8 mouse cellular contexts compared by ENCODE assay signal in the genomic region with DNA sequence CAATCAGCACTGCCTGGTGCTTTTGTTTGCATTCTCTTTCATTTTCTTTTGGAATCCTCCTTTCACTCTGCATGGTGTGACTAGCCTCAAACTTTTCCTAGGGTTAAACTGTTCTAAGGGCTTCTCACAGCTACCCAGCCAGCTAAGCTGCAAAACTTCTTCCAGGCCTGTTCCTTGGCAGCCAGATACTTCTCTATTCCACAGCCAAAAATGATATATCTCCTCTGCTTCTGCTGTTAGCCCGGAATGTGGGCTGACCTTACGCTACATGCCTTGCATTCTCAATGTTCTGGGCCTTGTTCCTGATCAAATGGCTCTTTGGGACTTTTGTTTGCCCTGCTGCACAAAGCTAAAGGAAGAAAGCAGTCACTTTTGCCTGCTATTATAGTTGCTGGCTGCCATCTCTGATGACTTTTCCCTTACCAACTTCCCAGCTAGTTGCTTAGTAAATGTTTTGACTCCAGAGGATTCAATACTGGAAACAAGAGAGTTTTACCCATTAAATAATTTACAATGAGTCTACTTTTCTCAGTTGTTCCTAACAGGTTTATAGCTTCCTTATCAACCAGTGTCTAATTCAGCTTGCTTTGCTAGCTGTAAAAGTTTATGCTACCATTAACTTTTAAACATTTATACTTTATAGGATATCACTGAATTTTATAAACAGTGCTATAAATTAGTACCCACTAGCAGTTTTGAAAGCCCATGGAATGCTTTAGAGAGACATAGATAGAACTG.
DNase-seq lines count a peak whose midpoint lies in the region; ATAC-seq and TF ChIP-seq lines count a peak whose summit lies in the region.

No protein-coding gene starts in this region.

- peaks cover 9% of the 10 kb centered on the region for H3K4me1 ChIP-seq in hindbrain, embryonic 12.5 days
- peaks cover 13% of the 10 kb centered on the region for H3K4me1 ChIP-seq in limb, embryonic 15.5 days

- no peaks in the 10 kb centered on the region for H3K36me3 ChIP-seq in hindbrain, embryonic 12.5 days
- H3K36me3 ChIP-seq in limb, embryonic 15.5 days, result no peaks in the 10 kb centered on the region

- no peak overlapping the region; the same call in 1 of the 2 replicates for H3K27ac ChIP-seq in hindbrain, embryonic 12.5 days
- H3K27ac ChIP-seq in limb, embryonic 15.5 days, result peak overlapping the region; percentile 63
- H3K27ac ChIP-seq in layer of hippocampus, adult 2 months, result no peak overlapping the region

- H3K4me3 ChIP-seq in hindbrain, embryonic 12.5 days, result no peak overlapping the region
- no peak overlapping the region for H3K4me3 ChIP-seq in limb, embryonic 15.5 days
- no peak overlapping the region for H3K4me3 ChIP-seq in layer of hippocampus, adult 2 months

- ATAC-seq in hindbrain, embryonic 12.5 days (ENCODE audit: low FRiP score), result peak; percentile 78
- ATAC-seq in limb, embryonic 15.5 days (ENCODE audit: insufficient number of reproducible peaks, low FRiP score, low TSS enrichment, low read depth), result peak; percentile 48; the same call in 1 of the 2 replicates

- WGBS in hindbrain, embryonic 12.5 days, result 16% methylated on average over 2 of the region's 2 CpGs
- 16% methylated on average over 2 of the region's 2 CpGs for WGBS in limb, embryonic 15.5 days

- no peak overlapping the region for H3K4me2 ChIP-seq in hindbrain, embryonic 12.5 days (replicated peaks)
- H3K4me2 ChIP-seq in limb, embryonic 15.5 days, result no peak overlapping the region

- no peaks in the 10 kb centered on the region for H3K9me3 ChIP-seq in hindbrain, embryonic 12.5 days (replicated peaks)
- H3K9me3 ChIP-seq in limb, embryonic 15.5 days, result no peaks in the 10 kb centered on the region

- H3K9ac ChIP-seq in hindbrain, embryonic 12.5 days, result no peak overlapping the region
- no peak overlapping the region for H3K9ac ChIP-seq in limb, embryonic 15.5 days

- no peak for TF ChIP-seq CTCF in layer of hippocampus, adult 2 months (conservative IDR thresholded peaks at IDR 0.05)

- peak; percentile 8 for DNase-seq in ovary, adult 18-20 months (ENCODE audit: low spot score)
- no peak for DNase-seq in ovary, postnatal 14 days (ENCODE audit: low spot score)
- DNase-seq in gastrocnemius, adult 18-20 months (ENCODE audit: low spot score), result peak; percentile 8
- no peak for DNase-seq in layer of hippocampus, adult 2 months (ENCODE audit: low spot score in 2 of 2)
- no peak for DNase-seq in layer of hippocampus, postnatal 36 days
- DNase-seq in left cerebral cortex, adult 8-10 months (ENCODE audit: low spot score in 2 of 2), result no peak

- no peaks in the 10 kb centered on the region for H3K27me3 ChIP-seq in hindbrain, embryonic 12.5 days
- no peaks in the 10 kb centered on the region for H3K27me3 ChIP-seq in limb, embryonic 15.5 days

Comparison
In these comparisons a context has a peak if more than half of its experiments do, and no peak if none do; other contexts are left out.
1. DNase-seq: peak in ovary, adult 18-20 months (single experiment) and gastrocnemius, adult 18-20 months (single experiment); none in ovary, postnatal 14 days (single experiment), layer of hippocampus, adult 2 months (0 of 2), layer of hippocampus, postnatal 36 days (0 of 2) and left cerebral cortex, adult 8-10 months (0 of 2).